Mouse (Mus musculus): ENCODE results near the gene Acox1.

Acox1 gene

DNA sequence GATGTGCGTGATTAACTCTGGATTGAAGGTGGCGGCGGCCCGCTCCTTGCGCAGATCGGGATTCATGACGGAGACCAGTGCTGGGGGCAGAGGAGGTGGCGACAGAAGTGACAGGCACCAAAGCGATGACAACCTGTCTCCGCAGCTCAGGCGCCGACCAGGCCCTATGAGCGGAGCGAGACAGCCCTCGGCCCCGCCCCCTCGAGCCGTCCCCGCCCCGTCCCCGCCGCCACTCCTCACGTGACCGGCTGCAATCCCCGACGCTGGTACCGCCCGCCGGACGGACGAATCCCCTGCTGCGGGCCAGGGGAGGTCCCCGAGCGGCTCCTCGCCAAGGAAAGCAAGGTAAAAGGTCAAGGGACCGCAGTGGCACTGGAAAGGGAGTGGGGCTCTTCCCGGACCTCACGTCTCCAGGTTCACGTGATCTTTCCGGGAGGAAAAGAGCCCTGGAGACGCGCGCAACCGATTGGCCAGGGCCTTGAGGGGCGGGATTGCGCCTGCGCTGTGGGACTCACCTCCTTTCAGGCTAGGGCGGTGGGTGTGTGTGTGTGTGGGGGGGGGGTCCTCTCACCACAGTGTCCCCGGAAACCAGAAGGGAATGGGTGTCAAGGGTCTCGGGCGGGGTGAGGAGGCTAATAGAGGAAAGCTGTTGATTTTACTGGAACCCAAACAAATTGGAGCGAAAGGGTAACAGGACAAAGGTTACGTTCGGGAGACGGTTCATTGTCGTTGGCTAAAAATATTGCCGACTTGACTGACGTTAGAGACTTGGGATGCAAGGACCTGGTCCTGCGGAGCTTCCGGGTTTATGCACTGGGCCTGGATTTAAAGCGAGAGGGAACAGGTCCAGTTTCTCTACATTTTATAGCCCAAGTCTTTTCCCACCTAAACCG lies at the start of gene Acox1, which contains the start of gene Ten1:
Gene Acox1 (minus strand): TSS at position 407 of the 893 bp plus-strand sequence.
Gene Ten1 (plus strand): TSS at position 217 of the 893 bp plus-strand sequence.
- DNase-seq (ENCODE audit: inconsistent ontology term) = peak; percentile 98

DNA sequence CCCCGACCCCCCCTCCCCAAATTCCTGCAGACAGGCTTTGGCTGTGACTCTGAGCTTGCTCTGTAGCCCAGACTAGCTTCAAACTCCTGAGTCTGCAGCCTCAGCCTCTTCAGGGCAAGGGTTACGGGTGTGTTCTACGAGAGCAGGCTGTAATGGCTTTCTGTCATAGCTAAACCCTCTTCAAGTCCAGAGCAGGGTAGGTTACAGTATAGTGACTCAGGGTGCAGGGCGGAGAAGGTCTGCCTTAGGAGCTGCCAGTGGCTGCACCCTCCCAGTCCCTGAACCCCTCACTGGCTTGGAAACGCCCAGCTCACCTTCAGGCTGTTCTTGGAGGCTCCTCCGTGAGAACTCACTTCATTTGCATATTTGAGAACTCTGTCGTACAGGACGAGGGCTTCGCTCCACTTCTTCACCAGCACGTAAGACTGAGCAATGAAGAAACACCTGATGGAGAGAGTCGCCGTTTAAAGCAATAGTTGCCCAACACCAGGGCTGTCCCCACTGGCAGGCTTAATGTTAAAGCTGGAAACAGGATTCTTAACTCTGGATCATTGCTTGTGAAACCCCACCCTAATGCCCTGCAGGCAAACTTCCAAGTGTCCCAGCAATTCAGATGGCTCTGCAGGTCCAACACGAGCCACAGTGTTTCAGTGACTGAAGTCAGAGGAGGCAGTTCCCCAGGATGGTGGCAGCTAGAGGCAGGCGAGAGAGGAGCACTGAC lies 48.8 kb upstream of the Acox1 start:
- DNase-seq (ENCODE audit: inconsistent ontology term) = no peak

- DNase-seq (ENCODE audit: inconsistent ontology term) = no peak
Measured at GRCm38 (mm10) chr11:116245616-116246015, 46.8 kb upstream of the Acox1 start.

DNA sequence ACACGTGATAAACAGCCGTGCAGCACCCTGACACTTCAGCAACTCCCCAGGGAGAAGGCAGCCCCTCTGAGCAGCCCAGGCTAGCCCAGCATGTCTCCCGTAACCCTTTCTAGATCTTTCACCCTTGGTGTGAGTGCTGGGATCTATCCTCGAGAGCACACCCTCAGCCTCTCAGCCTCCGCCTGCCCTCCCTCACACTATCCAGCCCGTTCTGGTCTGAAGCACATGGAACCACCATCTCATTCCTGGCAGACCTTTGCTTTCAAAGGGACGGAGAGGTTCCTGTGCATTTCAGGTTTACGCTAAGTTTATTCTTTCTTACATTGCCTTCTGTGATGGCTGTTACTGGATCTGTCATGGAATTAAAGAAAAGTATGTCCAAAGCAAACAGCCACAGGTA lies 45.7 kb upstream of the Acox1 start:
- no peak for DNase-seq (ENCODE audit: inconsistent ontology term)

DNA sequence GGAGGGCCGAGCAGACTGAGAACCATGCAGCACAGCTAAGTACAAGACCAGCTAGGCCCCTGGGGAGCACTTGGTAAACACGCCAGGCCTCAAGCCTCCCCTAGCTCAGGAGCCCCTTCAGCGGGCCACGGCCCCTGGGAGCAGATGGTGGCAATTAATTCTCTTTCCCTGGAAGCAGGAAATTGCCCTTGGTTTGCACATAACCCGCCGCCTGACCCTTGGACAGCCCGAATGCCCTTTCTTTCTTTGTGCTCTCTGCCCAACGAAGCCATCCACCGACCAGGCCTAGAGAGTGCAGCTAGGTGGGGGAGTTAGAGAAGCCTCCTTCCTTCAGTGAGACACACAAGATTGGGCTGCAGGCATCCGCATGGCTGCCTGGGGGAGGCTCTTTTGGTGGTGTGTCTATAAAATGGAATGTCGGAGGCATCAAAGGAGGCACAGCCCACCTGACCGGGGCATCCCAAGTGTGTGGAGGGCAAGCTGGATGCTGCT lies 42.9 kb upstream of the Acox1 start:
- no peak for DNase-seq (ENCODE audit: inconsistent ontology term)

DNA sequence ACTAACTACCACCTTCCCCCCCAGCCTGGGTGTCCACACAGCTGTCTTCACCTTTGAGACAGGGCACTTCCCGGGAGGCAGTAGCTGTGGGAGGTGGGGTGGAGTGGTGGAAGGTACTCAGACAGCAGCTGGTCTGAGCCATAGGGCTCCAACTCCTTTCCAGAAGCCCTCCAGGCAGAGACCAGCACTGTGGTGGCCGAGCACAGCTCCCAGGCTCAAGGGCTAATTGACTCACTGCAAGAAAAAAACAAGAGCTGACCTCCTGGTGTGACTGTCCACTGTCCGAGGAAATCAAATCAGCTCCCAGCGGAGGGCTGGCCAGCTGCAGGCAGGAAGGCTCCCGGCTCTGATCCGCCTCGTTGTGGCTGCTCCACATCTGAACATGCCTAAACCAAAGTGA lies 41.0 kb upstream of the Acox1 start:
- peak; percentile 43 for DNase-seq (ENCODE audit: inconsistent ontology term)

GRCm38 (mm10) chr11:116237742-116238395 lies 39.0 kb upstream of the Acox1 start, which contains the start of gene Evpl:
TSS of gene Evpl (minus strand) at chr11:116238077.
- peak; percentile 20 for DNase-seq (ENCODE audit: inconsistent ontology term)

DNA sequence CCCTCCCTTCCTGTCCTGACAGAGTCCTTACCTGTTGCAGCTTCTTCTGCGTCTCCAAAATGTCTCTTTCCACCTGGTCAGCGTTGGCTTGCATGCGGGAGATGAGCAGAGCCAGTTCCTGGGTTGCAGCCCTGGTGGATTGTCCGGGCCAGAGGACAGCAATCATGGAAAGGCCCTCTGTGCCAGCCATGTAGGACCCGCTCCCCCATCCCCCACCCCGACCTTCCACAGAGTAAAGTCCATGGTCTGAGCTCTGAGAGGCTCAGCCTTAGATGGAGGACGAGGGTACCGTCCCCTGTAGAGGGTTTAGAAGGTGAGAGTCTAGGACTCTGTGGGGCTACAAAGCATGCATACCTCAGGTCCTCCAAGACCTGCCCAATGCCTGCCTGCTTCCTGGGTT lies 36.1 kb upstream of the Acox1 start:
- no peak for DNase-seq (ENCODE audit: inconsistent ontology term)

- no peak for DNase-seq (ENCODE audit: inconsistent ontology term)
Measured at GRCm38 (mm10) chr11:116232427-116232826, 33.6 kb upstream of the Acox1 start.

DNA sequence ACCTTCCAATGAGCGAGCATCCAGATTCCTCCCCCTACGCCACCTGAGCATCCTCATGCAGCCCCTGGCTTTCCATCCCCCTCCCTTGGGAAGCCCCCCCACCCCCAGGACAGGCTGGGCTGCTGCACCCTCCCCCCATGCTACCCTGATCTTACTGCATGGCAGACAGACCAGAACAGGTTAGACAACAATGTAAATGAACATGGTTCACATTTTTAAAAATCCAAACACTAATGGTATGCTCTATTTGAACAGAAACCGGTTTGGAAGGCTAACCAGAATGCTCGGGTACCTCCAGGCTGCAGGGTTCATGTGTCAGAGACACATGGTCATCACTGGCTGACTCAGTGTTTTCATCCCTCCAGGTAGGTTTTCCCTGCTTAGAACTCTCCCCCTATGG lies 29.9 kb upstream of the Acox1 start:
- DNase-seq (ENCODE audit: inconsistent ontology term) = no peak

DNA sequence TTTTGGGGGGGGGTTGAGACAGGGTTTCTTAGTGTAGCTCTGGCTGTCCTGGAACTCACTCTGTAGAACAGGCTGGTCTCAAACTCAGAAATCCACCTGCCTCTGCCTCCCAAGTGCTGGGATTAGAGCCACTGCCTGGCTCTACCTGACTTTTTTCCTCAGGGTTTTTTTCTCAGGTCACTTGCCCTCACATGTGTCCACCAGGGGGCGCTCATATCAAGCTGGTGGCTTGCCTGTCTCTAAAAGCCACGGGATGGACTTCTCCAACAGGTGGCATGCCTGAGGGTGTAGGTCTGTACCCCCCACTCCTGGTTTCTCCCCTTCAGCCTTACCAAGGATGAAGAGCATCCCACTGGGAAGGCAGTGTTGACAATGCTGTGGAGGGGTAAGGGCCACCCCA lies 27.6 kb upstream of the Acox1 start:
- peak; percentile 69 for DNase-seq (ENCODE audit: inconsistent ontology term)

- no peak for DNase-seq (ENCODE audit: inconsistent ontology term)
Measured at GRCm38 (mm10) chr11:116222740-116223059, 23.9 kb upstream of the Acox1 start.

DNA sequence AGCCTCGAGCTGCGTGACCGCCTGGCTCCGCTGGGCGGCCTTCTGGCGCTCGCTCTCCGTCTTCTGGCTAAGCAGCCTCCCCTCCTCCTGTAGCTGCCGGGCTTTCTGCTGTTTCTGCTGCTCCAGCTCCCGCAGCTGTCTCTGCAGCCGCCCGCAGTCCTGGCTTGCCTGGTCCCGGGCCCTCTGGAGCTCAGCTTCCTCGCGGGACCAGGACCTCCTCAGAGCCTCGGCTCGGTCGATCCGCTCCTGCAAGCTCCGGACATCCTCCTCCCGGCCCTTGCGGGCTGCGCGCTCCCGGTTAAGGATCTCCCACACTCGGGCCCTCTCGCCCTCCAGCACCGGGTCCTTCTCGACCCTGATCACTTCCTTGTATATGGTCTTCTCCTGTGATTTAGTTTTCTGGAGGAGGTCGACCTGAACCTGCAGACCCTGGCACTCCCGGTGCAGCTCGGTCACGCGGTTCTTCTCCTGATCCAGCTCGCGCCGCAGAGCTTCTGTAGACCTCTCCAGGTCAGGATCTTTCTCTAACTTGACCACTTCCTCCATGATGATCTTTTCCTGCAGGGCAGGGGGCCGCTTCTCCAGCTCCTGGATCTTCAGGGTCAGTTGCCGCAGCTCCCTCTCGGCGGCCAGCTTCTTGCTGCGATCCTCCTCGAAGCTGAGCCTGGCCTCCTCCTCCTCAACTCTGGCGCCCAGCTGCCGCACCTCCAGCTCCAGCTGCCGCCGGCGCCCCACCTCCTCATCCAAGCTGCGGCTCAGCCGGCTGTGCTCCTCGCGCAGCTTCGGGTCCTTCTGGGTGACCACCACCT lies 23.3 kb upstream of the Acox1 start:
- peak; percentile 18 for DNase-seq (ENCODE audit: inconsistent ontology term)

DNA sequence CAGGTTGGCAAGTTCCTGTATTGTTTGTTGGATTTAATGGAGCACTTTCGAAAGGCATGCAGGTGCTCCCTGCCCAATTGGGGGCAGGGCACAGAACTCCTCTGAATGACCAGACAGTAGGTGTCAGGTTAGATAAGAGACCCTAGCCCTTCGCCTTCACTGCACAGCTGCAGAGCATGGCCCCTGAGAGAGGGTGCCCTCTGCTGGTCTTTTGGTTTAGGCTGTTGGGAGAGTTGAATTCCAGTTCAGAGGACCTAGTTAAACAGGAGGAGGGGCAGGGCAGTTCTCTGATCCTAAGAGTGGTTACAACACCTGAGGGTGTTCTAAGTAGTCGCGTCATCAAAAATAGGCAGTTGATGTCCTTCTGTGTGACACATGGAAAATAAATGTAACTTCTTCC lies 21.0 kb upstream of the Acox1 start:
- peak; percentile 54 for DNase-seq (ENCODE audit: inconsistent ontology term)

- peak; percentile 97 for DNase-seq (ENCODE audit: inconsistent ontology term)
Measured at GRCm38 (mm10) chr11:116218737-116219400, 20.0 kb upstream of the Acox1 start.

GRCm38 (mm10) chr11:116218263-116218662 lies 19.4 kb upstream of the Acox1 start:
- no peak for DNase-seq (ENCODE audit: inconsistent ontology term)

- no peak for DNase-seq (ENCODE audit: inconsistent ontology term)
Measured at GRCm38 (mm10) chr11:116216549-116216948, 17.7 kb upstream of the Acox1 start.

DNA sequence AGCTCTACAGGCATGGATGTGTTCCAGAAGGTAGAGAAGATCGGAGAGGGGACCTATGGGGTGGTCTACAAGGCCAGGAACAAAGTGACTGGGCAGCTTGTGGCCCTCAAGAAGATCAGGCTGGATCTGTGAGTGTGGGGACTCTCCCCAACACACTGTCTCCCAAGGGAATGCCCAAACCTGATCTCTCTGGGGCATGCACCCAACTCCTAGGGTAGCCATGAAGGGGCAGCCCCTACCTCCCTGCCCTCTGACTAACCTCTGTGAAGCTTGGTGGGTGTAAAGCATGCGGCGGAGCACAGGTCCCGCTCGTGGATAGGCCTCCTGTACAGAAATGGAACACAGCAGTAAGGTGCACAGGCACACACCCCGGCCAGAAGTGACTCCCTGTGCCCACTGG lies 17.1 kb upstream of the Acox1 start:
- no peak for DNase-seq (ENCODE audit: inconsistent ontology term)

DNA sequence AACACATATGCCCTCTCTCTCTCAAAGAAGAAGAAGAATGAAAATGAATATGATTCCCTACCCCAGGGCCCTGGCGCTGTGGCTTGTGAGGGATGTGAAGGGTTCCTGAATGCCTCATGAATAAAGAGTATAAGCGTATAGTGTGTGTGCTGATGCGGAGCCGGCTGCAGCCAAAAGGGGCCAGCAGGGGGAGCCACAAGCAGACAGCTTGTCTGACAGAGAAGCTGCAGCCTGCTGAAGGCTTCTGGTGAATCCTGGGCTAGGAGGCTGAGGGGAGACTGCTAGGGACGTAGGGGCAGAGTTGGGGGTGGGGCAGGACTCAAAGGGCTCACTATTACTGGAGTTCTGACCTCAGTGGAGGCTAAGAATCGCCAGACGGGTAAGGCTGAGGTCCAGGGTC lies 16.3 kb upstream of the Acox1 start:
- DNase-seq (ENCODE audit: inconsistent ontology term) = no peak

DNA sequence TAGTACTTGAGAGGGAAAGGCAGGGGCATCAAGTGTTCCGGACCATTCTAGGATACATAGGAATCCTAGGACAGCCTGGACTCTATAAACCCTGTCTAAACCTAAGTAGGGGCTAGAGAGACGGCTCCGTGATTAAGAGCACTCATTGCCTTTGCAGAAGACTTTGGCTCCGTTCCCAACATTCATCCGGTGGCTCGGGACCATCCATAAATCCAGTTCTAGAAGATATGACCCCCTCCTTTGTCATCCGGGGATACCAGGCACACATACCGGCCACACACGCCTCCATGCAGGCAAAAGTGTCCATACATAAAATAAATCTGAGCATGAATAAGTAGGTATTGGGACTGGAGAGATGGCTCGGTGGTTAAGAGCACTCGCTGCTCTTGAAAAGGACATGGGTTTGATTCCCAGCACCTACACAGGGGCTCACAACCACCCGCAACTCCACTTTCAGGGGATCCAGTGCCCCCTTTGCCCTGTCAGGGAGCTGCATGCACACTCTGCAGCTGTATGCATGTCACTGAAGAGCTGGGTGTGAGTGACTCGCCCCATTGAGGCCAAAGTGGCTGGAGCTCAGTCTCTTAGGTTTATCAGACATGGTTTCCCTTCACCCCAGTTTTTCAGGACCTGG lies 15.1 kb upstream of the Acox1 start:
- DNase-seq (ENCODE audit: inconsistent ontology term) = no peak

Measured in Muller cell, postnatal 12 days (primary cell).